Mouse (Mus musculus): ENCODE measurements around the gene Stx18.

DNA sequence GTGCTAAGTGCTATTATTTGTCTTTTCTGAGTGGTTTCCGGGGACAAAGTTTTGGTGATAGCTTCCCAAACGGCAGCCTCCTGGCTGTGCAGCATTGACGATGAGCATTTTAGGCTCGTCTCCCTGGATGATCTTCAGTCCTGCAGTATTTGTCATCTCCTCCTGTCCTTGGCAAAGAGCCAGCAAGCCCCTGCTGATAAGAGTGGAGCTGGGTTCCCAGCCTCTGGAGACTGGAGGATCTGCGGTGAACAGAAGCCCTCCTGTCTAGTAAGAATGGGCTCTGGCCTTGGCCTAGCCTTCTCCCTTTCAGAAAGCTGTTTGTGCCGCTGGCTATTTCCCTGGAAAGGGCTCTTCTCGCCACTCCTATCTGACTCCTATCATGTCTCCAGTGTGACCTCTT lies 83.2 kb downstream of the Stx18 start:
- TF ChIP-seq CTCF (IDR thresholded peaks at IDR 0.05; ENCODE audit: borderline replicate concordance, insufficient read depth, low read depth, low read length): no peak
- TF ChIP-seq POLR2A (IDR thresholded peaks at IDR 0.05; ENCODE audit: borderline replicate concordance, insufficient read depth, low read length): no peak

All from cerebellum, adult 2 months (tissue).